Mouse (Mus musculus) kidney, postnatal 0 days (tissue): ENCODE results near the gene Mfsd4b5. TPM values are rescaled to one million over a fixed set of nuclear protein-coding genes. Genes with fewer than 3 reads are reported as not detected.

ENCODE experiments used
- ATAC-seq: fragments of 200-750 bp; cut with Nextera tagmentation; replicated peaks from 2 replicates; pipeline ENCODE4 v1.8.0; 2017; ENCODE audit warnings: low read depth, moderate number of reproducible peaks, moderate TSS enrichment, moderate library complexity; ENCODE audit not compliant: low FRiP score
- DNase-seq: peaks from one replicate; pipeline ENCODE4 v3.0.0-alpha.2; 2016; ENCODE audit warnings: low spot score
- H3K27ac ChIP-seq: fragments of 300-500 bp; sonication (generic); 2 replicates; pipeline ENCODE4 v1.5.1; 2014; ENCODE audit warnings: mild to moderate bottlenecking
- H3K27me3 ChIP-seq: fragments of 300-500 bp; sonication (generic); 2 replicates; pipeline ENCODE4 v1.6.1; 2014; ENCODE audit warnings: low read length, mixed read lengths; ENCODE audit not compliant: insufficient read depth
- H3K36me3 ChIP-seq: fragments of 300-500 bp; sonication (generic); 2 replicates; pipeline ENCODE4 v1.6.1; 2014; ENCODE audit warnings: low read length, mixed read lengths; ENCODE audit not compliant: insufficient read depth
- H3K4me1 ChIP-seq: fragments of 300-500 bp; sonication (generic); replicated peaks from 2 replicates; pipeline ENCODE4 v1.6.1; 2014; ENCODE audit warnings: antibody characterized with exemption, low read length, mixed read lengths; ENCODE audit not compliant: insufficient read depth
- H3K4me2 ChIP-seq: fragments of 300-500 bp; sonication (generic); 2 replicates; pipeline ENCODE4 v1.6.1; 2014; ENCODE audit warnings: mild to moderate bottlenecking, low read length, moderate library complexity, mixed read lengths
- H3K4me3 ChIP-seq: fragments of 300-500 bp; sonication (generic); replicated peaks from 2 replicates; pipeline ENCODE4 v1.5.1; 2014; ENCODE audit warnings: low read depth, low read length
- H3K9ac ChIP-seq: fragments of 300-500 bp; sonication (generic); 2 replicates; pipeline ENCODE4 v1.6.1; 2014; ENCODE audit warnings: low read depth, low read length
- H3K9me3 ChIP-seq: fragments of 300-500 bp; sonication (generic); replicated peaks from 2 replicates; pipeline ENCODE4 v1.6.1; 2016; ENCODE audit warnings: low read length, inconsistent platforms, mixed read lengths
- CTCF ChIP-seq: IDR thresholded peaks from 2 replicates; pipeline ENCODE4 v1.5.1; 2016; ENCODE audit warnings: antibody characterized with exemption, low read depth, mild to moderate bottlenecking, moderate library complexity
- WGBS: fragments of 180-500 bp; shearing (Covaris S2); extraction: QIAGEN DNeasy Blood & Tissue Kit; methylation state at CpG from one replicate; pipeline ENCODE4 v1.1.7; 2014; 5-methylcytosine and 5-hydroxymethylcytosine counted together
- polyA plus RNA-seq: library from polyadenylated mRNA; unstranded; fragments of >200 nt; fragmentation: Nextera tagmentation; extraction: Ambion mirVana; gene quantifications from 2 replicates; pipeline ENCODE4 v1.2.1, GENCODE M21; 2015

Gene Mfsd4b5
- polyA plus RNA-seq, 1 experiment from 2014 or later, result 11.8 TPM

- H3K36me3 ChIP-seq, result no peaks in the 10 kb centered on the region
- DNase-seq (no peak), ATAC-seq (no peak)
- no peak overlapping the region for H3K4me2 ChIP-seq
- H3K27me3 ChIP-seq, result no peaks in the 10 kb centered on the region
- H3K9ac ChIP-seq, result no peak overlapping the region
- H3K27ac ChIP-seq, result no peak overlapping the region
- H3K9me3 ChIP-seq, result no peaks in the 10 kb centered on the region
- WGBS, result 85% methylated on average over 4 of the region's 4 CpGs
- H3K4me3 ChIP-seq, result no peak overlapping the region
- no peaks in the 10 kb centered on the region for H3K4me1 ChIP-seq
- TF ChIP-seq CTCF, result no peak
Observed at GRCm38 (mm10) chr10:40007953-40008352, 21.5 kb upstream of the Mfsd4b5 start.

- TF ChIP-seq CTCF, result no peak
- 53% methylated on average over 10 of the region's 10 CpGs for WGBS
- no peak overlapping the region for H3K4me2 ChIP-seq
- H3K9ac ChIP-seq, result no peak overlapping the region
- H3K27me3 ChIP-seq, result no peaks in the 10 kb centered on the region
- no peaks in the 10 kb centered on the region for H3K9me3 ChIP-seq
- H3K4me3 ChIP-seq, result no peak overlapping the region
- DNase-seq (no peak), ATAC-seq (no peak)
- H3K27ac ChIP-seq, result no peak overlapping the region
- no peaks in the 10 kb centered on the region for H3K36me3 ChIP-seq
- no peaks in the 10 kb centered on the region for H3K4me1 ChIP-seq
Observed at GRCm38 (mm10) chr10:40006963-40007362, 20.5 kb upstream of the Mfsd4b5 start.

GRCm38 (mm10) chr10:40000746-40001145 is 14.3 kb upstream of the Mfsd4b5 start:
- Histone ChIP-seq H3K4me1 (no peaks in the 10 kb centered on the region), H3K27ac (no peak overlapping the region), H3K9ac (no peak overlapping the region), H3K4me3 (no peak overlapping the region), H3K27me3 (no peaks in the 10 kb centered on the region), H3K36me3 (no peaks in the 10 kb centered on the region), H3K9me3 (no peaks in the 10 kb centered on the region), H3K4me2 (no peak overlapping the region)
- 89% methylated on average over 2 of the region's 2 CpGs for WGBS
- DNase-seq (no peak), ATAC-seq (no peak)
- TF ChIP-seq CTCF, result no peak

- 49% methylated on average over 4 of the region's 4 CpGs for WGBS
- Histone ChIP-seq H3K27ac (0 out of 2 replicates have a peak overlapping the region, but pooled peaks have one; percentile 31), H3K9me3 (no peaks in the 10 kb centered on the region), H3K27me3 (no peaks in the 10 kb centered on the region), H3K4me1 (no peaks in the 10 kb centered on the region), H3K4me3 (no peak overlapping the region), H3K9ac (no peak overlapping the region), H3K4me2 (no peak overlapping the region), H3K36me3 (no peaks in the 10 kb centered on the region)
- ATAC-seq (peak; percentile 78), DNase-seq (no peak)
- TF ChIP-seq CTCF, result no peak
Observed at GRCm38 (mm10) chr10:39991155-39991554, 4.7 kb upstream of the Mfsd4b5 start.

GRCm38 (mm10) chr10:39982604-39983003 is 3.8 kb downstream of the Mfsd4b5 start:
- whole genome bisulfite sequencing, result 21% methylated on average over 5 of the region's 5 CpGs
- DNase-seq, result peak; percentile 77
- peak overlapping the region; percentile 78; the same call in 1 of the 2 replicates for H3K27ac ChIP-seq

GRCm38 (mm10) chr10:39978231-39978630 is 8.2 kb downstream of the Mfsd4b5 start:
- no peak overlapping the region for H3K4me3 ChIP-seq
- TF ChIP-seq CTCF, result no peak
- DNase-seq, result no peak
- 95% methylated on average over 1 of the region's 1 CpGs for WGBS
- no peak overlapping the region for H3K27ac ChIP-seq
- H3K9ac ChIP-seq, result no peak overlapping the region
- no peaks in the 10 kb centered on the region for H3K4me1 ChIP-seq
- no peaks in the 10 kb centered on the region for H3K36me3 ChIP-seq
- ATAC-seq, result no peak
- no peaks in the 10 kb centered on the region for H3K27me3 ChIP-seq
- H3K4me2 ChIP-seq, result no peak overlapping the region
- peaks cover 9% of the 10 kb centered on the region for H3K9me3 ChIP-seq

More at GRCm38 (mm10) chr10:39982604-39983003, 3.8 kb downstream of the Mfsd4b5 start:
- ATAC-seq, result peak; percentile 93
- Histone ChIP-seq H3K9ac (no peak overlapping the region), H3K9me3 (peaks cover 7% of the 10 kb centered on the region), H3K4me2 (no peak overlapping the region), H3K36me3 (no peaks in the 10 kb centered on the region), H3K4me3 (no peak overlapping the region), H3K27me3 (no peaks in the 10 kb centered on the region), H3K4me1 (no peaks in the 10 kb centered on the region)
- TF ChIP-seq CTCF, result no peak

- peaks cover 9% of the 10 kb centered on the region for H3K9me3 ChIP-seq
- H3K36me3 ChIP-seq, result no peaks in the 10 kb centered on the region
- H3K4me1 ChIP-seq, result no peaks in the 10 kb centered on the region
- no peak for DNase-seq
- H3K4me3 ChIP-seq, result no peak overlapping the region
- H3K27ac ChIP-seq, result no peak overlapping the region
- no peak for TF ChIP-seq CTCF
- H3K9ac ChIP-seq, result no peak overlapping the region
- no peak overlapping the region for H3K4me2 ChIP-seq
- WGBS, result 93% methylated on average over 4 of the region's 4 CpGs
- no peak for ATAC-seq
- no peaks in the 10 kb centered on the region for H3K27me3 ChIP-seq
Observed at GRCm38 (mm10) chr10:39977346-39977745, 9.1 kb downstream of the Mfsd4b5 start.
